Mouse (Mus musculus) spleen, adult 2 months (tissue): ENCODE measurements at regions not wholly inside any gene's neighbourhood (a gene's known extent, or its start where the extent isn't known, plus 50 kb on each side); places are given as distances from the start of the nearest gene placed in this dataset.

ENCODE experiments used
- CTCF ChIP-seq: fragments of 200-500 bp; IDR thresholded peaks from 2 replicates; pipeline ENCODE4 v1.5.1; 2011; ENCODE audit warnings: mild to moderate bottlenecking, inconsistent platforms; ENCODE audit not compliant: insufficient read depth, insufficient read length, insufficient replicate concordance; ENCODE audit errors: extremely low read depth
- POLR2A ChIP-seq: fragments of 200-500 bp; IDR thresholded peaks from 2 replicates; pipeline ENCODE4 v1.6.1; 2011; ENCODE audit warnings: low read depth, low read length, inconsistent platforms

GRCm38 (mm10) chr5:74880669-74881226, 163.8 kb downstream of the Chic2 start:
- TF ChIP-seq CTCF (no peak), POLR2A (no peak)
